Mouse (Mus musculus): ENCODE data around the gene Chil5.

DNA sequence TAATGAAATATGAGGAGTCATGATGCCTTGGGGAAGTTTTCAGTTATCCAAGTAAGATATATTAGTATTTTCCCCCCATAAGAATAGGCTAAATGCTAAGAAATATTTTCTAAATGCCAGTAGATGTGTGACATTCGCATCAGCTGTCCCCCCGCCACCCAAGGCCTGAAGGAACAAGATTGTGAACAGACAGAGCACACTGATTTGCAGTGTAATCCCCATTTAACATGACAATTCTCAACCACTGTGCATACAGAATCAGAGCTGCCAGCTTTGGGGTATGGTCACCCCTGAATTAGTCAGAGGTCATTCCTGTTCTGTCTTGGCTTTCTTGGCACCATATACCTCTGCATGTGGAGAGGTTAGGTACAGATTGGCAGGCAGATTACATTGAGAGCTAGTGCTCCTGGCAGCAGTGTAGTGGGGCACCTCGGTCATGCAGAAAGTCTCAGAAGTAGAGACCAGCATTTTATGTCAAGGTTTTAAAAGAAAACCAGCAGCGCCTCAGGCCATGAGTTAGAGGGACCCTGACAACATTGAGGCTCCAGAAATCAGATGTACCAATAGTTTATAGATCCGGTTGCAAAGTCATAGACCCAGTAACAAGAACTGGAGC, 60.7 kb downstream of the Chil5 start:
- TF ChIP-seq CTCF (IDR thresholded peaks at IDR 0.05; ENCODE audit: extremely low read depth, insufficient read length, insufficient replicate concordance, low read depth, low read length), result no peak
- no peak for TF ChIP-seq POLR2A (IDR thresholded peaks at IDR 0.05; ENCODE audit: low read depth, low read length)
